Mouse (Mus musculus) left cerebral cortex, adult 8-10 months (tissue): ENCODE data around the gene Dynlrb1. TPM values are rescaled to one million over a fixed set of nuclear protein-coding genes. Genes with fewer than 3 reads are reported as not detected.

Experiments
- DNase-seq, 2 experiments: peaks; one replicate each; pipeline ENCODE4 v3.0.0; 2022; ENCODE audit warnings: low spot score in 2 of 2
- total RNA-seq, 4 experiments: library from RNA; stranded (reverse); gene quantifications; 2 replicates each; pipeline ENCODE4 v1.2.4; 2022

The Dynlrb1 gene
- total RNA-seq: 100 to 1,000 TPM; 217 to 305 (median 251) TPM

- peak; percentile 96 to 100 for DNase-seq
These were observed at the start of gene Dynlrb1 for GRCm38 (mm10) chr2:155236362-155236992. Gene Dynlrb1, plus strand, starts transcription at chr2:155236533.

- DNase-seq: no peak
These were observed 28.9 kb upstream of the Dynlrb1 start for GRCm38 (mm10) chr2:155207419-155207818.

GRCm38 (mm10) chr2:155223145-155223544 lies 13.2 kb upstream of the Dynlrb1 start:
- DNase-seq: no peak

GRCm38 (mm10) chr2:155224721-155225120 lies 11.6 kb upstream of the Dynlrb1 start:
- DNase-seq: no peak

- no peak for DNase-seq
These were observed 479 bp upstream of the Dynlrb1 start for GRCm38 (mm10) chr2:155235746-155236361.

GRCm38 (mm10) chr2:155237276-155237675 lies 943 bp downstream of the Dynlrb1 start:
- no peak for DNase-seq

GRCm38 (mm10) chr2:155240915-155241314 lies 4.6 kb downstream of the Dynlrb1 start:
- no peak for DNase-seq

GRCm38 (mm10) chr2:155242296-155242855 lies 6.0 kb downstream of the Dynlrb1 start:
- DNase-seq: no peak

- DNase-seq: no peak
These were observed 9.9 kb downstream of the Dynlrb1 start for GRCm38 (mm10) chr2:155246231-155246630.

GRCm38 (mm10) chr2:155248206-155248605 lies 11.9 kb downstream of the Dynlrb1 start:
- DNase-seq: no peak

- no peak for DNase-seq
These were observed 12.4 kb downstream of the Dynlrb1 start for GRCm38 (mm10) chr2:155248718-155249117.

GRCm38 (mm10) chr2:155249588-155249987 lies 13.3 kb downstream of the Dynlrb1 start:
- no peak for DNase-seq

- DNase-seq: no peak
These were observed 29.2 kb downstream of the Dynlrb1 start for GRCm38 (mm10) chr2:155265526-155265925.

- DNase-seq: no peak
These were observed 30.6 kb downstream of the Dynlrb1 start for GRCm38 (mm10) chr2:155266896-155267295.

- no peak for DNase-seq
These were observed 35.6 kb downstream of the Dynlrb1 start for GRCm38 (mm10) chr2:155271957-155272356.

GRCm38 (mm10) chr2:155272396-155273170 lies 36.2 kb downstream of the Dynlrb1 start:
- no peak for DNase-seq

- no peak for DNase-seq
These were observed 37.3 kb downstream of the Dynlrb1 start for GRCm38 (mm10) chr2:155273603-155274002.

- peak; percentile 97 to 98 for DNase-seq
These were observed 39.9 kb downstream of the Dynlrb1 start, which contains the start of gene Map1lc3a for GRCm38 (mm10) chr2:155276195-155276594. Gene Map1lc3a, plus strand, starts transcription at chr2:155276297.

GRCm38 (mm10) chr2:155276621-155277175 lies 40.4 kb downstream of the Dynlrb1 start:
- DNase-seq: peak; percentile 49 to 57

GRCm38 (mm10) chr2:155277721-155278120 lies 41.4 kb downstream of the Dynlrb1 start:
- no peak for DNase-seq

- DNase-seq: no peak
These were observed 42.0 kb downstream of the Dynlrb1 start for GRCm38 (mm10) chr2:155278361-155278760.

GRCm38 (mm10) chr2:155279163-155279562 lies 42.8 kb downstream of the Dynlrb1 start:
- DNase-seq: no peak
